Mouse (Mus musculus) CH12.LX (cell line): ENCODE results near the gene Klhl12. TPM values are rescaled to one million over a fixed set of nuclear protein-coding genes. Genes with fewer than 3 reads are reported as not detected.

Source experiments
- DNase-seq: peaks from one replicate; pipeline ENCODE4 v3.0.0-alpha.2; 2013; ENCODE audit errors: extremely low read depth
- H3K27ac ChIP-seq: 2 replicates; pipeline ENCODE4 v1.5.1; 2012; ENCODE audit warnings: low read depth, mild to moderate bottlenecking, control low read depth, moderate library complexity; ENCODE audit not compliant: insufficient read depth
- H3K27me3 ChIP-seq: replicated peaks from 2 replicates; pipeline ENCODE3; 2012; ENCODE audit warnings: inconsistent platforms
- H3K36me3 ChIP-seq, 2 experiments: replicated peaks in 1 of 2; 2 replicates each; pipeline versions ENCODE3 to v1.6.1; 2012; ENCODE audit warnings: inconsistent platforms in 1 of 2, low read length in 1 of 2, mild to moderate bottlenecking in 1 of 2, mixed read lengths in 1 of 2, moderate library complexity in 1 of 2; ENCODE audit not compliant: control insufficient read depth in 1 of 2, insufficient read depth in 1 of 2
- H3K4me1 ChIP-seq, 2 experiments: 2 replicates each; pipeline ENCODE4 v1.6.1; 2012; ENCODE audit warnings: inconsistent platforms in 1 of 2, moderate library complexity in 1 of 2; ENCODE audit not compliant: insufficient read depth in 2 of 2, control insufficient read depth in 1 of 2
- H3K4me2 ChIP-seq: 2 replicates; pipeline ENCODE4 v1.6.1; 2012; ENCODE audit warnings: low read depth, mild to moderate bottlenecking, control low read depth; ENCODE audit not compliant: poor library complexity, insufficient read depth, severe bottlenecking
- H3K4me3 ChIP-seq, 3 experiments: fragments of 150-350 bp in 1 of 3; sonication (generic) in 1 of 3; replicated peaks in 1 of 3; 2 replicates each; pipeline versions ENCODE3 to v1.5.1; 2011 to 2012; ENCODE audit warnings: low read depth in 2 of 3, low read length in 2 of 3, mild to moderate bottlenecking in 2 of 3, moderate library complexity in 2 of 3, control low read depth in 1 of 3, improper control_type of control experiment in 1 of 3, inconsistent platforms in 1 of 3, mixed read lengths in 1 of 3; ENCODE audit not compliant: poor library complexity in 1 of 3
- H3K79me2 ChIP-seq: replicated peaks from 2 replicates; pipeline ENCODE4 v1.6.1; 2012; ENCODE audit warnings: mild to moderate bottlenecking, moderate library complexity; ENCODE audit not compliant: control insufficient read depth, poor library complexity, insufficient read depth, severe bottlenecking; ENCODE audit errors: extremely low read depth
- H3K9ac ChIP-seq: 2 replicates; pipeline ENCODE4 v1.6.1; 2012; ENCODE audit warnings: low read depth, mild to moderate bottlenecking, control low read depth, moderate library complexity; ENCODE audit not compliant: insufficient read depth
- H3K9me3 ChIP-seq: replicated peaks from 2 replicates; pipeline ENCODE3; 2012; ENCODE audit warnings: low read length, inconsistent platforms, mixed read lengths
- BHLHE40 ChIP-seq: IDR thresholded peaks from 2 replicates; pipeline ENCODE4 v1.6.1; 2011; ENCODE audit warnings: mild to moderate bottlenecking, low read depth, low read length, improper control_type of control experiment
- CTCF ChIP-seq, 2 experiments: IDR thresholded peaks in 1 of 2; conservative IDR thresholded peaks in 1 of 2; 2 replicates each; pipeline ENCODE4 v1.5.1; 2011 to 2012; ENCODE audit warnings: low read depth in 2 of 2, low read length in 2 of 2, improper control_type of control experiment in 1 of 2, inconsistent platforms in 1 of 2, mild to moderate bottlenecking in 1 of 2, moderate library complexity in 1 of 2
- ELF1 ChIP-seq: IDR thresholded peaks from 2 replicates; pipeline ENCODE4 v1.6.1; 2014; ENCODE audit warnings: low read depth, mild to moderate bottlenecking, inconsistent platforms, low read length, improper control_type of control experiment
- ETS1 ChIP-seq: conservative IDR thresholded peaks from 2 replicates; pipeline ENCODE4 v1.6.1; 2012; ENCODE audit warnings: low read depth, mild to moderate bottlenecking, inconsistent platforms, low read length, improper control_type of control experiment, moderate library complexity
- HCFC1 ChIP-seq: IDR thresholded peaks from 2 replicates; pipeline ENCODE4 v1.6.1; 2012; ENCODE audit warnings: low read depth, mild to moderate bottlenecking, inconsistent platforms, low read length, improper control_type of control experiment
- IRF4 ChIP-seq: IDR thresholded peaks from 2 replicates; pipeline ENCODE4 v1.6.1; 2014; ENCODE audit warnings: low read depth, mild to moderate bottlenecking, inconsistent platforms, low read length, improper control_type of control experiment
- JUND ChIP-seq: conservative IDR thresholded peaks from 2 replicates; pipeline ENCODE4 v1.6.1; 2011; ENCODE audit warnings: low read depth, low read length, improper control_type of control experiment
- KAT2A ChIP-seq: IDR thresholded peaks from 2 replicates; pipeline ENCODE4 v1.6.1; 2012; ENCODE audit warnings: low read length, improper control_type of control experiment, inconsistent platforms; ENCODE audit not compliant: insufficient replicate concordance
- MAX ChIP-seq: IDR thresholded peaks from 2 replicates; pipeline ENCODE4 v1.6.1; 2011; ENCODE audit warnings: low read length, improper control_type of control experiment
- MAZ ChIP-seq: IDR thresholded peaks from 2 replicates; pipeline ENCODE4 v1.6.1; 2012; ENCODE audit warnings: low read depth, mild to moderate bottlenecking, inconsistent platforms, low read length, improper control_type of control experiment, moderate library complexity
- MEF2A ChIP-seq: IDR thresholded peaks from 2 replicates; pipeline ENCODE4 v1.6.1; 2014; ENCODE audit warnings: low read depth, mild to moderate bottlenecking, inconsistent platforms, low read length, improper control_type of control experiment, borderline replicate concordance
- NELFE ChIP-seq: IDR thresholded peaks from 2 replicates; pipeline ENCODE4 v1.6.1; 2011; ENCODE audit warnings: low read depth, low read length, improper control_type of control experiment
- NRF1 ChIP-seq: IDR thresholded peaks from 2 replicates; pipeline ENCODE4 v1.6.1; 2014; ENCODE audit warnings: low read depth, mild to moderate bottlenecking, inconsistent platforms, low read length, improper control_type of control experiment, moderate library complexity
- PAX5 ChIP-seq: IDR thresholded peaks from 2 replicates; pipeline ENCODE4 v1.6.1; 2012; ENCODE audit warnings: low read length, inconsistent platforms, mixed read lengths
- POLR2A ChIP-seq: IDR thresholded peaks from 2 replicates; pipeline ENCODE4 v1.6.1; 2011; ENCODE audit warnings: low read depth, mild to moderate bottlenecking, improper control_type of control experiment, low read length
- RAD21 ChIP-seq: IDR thresholded peaks from 2 replicates; pipeline ENCODE4 v1.6.1; 2011; ENCODE audit warnings: low read depth, mild to moderate bottlenecking, low read length, improper control_type of control experiment, moderate library complexity
- TBP ChIP-seq: conservative IDR thresholded peaks from 2 replicates; pipeline ENCODE4 v1.6.1; 2011; ENCODE audit warnings: low read depth, low read length, improper control_type of control experiment
- TCF12 ChIP-seq: IDR thresholded peaks from 2 replicates; pipeline ENCODE4 v1.6.1; 2014; ENCODE audit warnings: low read depth, mild to moderate bottlenecking, inconsistent platforms, low read length, improper control_type of control experiment
- USF1 ChIP-seq: IDR thresholded peaks from 2 replicates; pipeline ENCODE4 v1.6.1; 2014; ENCODE audit warnings: low read depth, mild to moderate bottlenecking, inconsistent platforms, low read length, improper control_type of control experiment
- USF2 ChIP-seq: conservative IDR thresholded peaks from 2 replicates; pipeline ENCODE4 v1.6.1; 2011; ENCODE audit warnings: low read depth, low read length, improper control_type of control experiment
- ZKSCAN1 ChIP-seq: IDR thresholded peaks from 2 replicates; pipeline ENCODE4 v1.6.1; 2012; ENCODE audit warnings: low read depth, inconsistent platforms, low read length, improper control_type of control experiment, borderline replicate concordance
- dilution Hi-C: fragments of 300-500 bp; cut with MboI; formaldehyde crosslinking; loops from 2 replicates; pipeline ENCODE4 v1.14.3; 2020; ENCODE audit warnings: low sequenced_read_pairs; ENCODE audit not compliant: extremely low pct_unique_long_range_greater_than_20kb, extremely low pct_ligation_motif_present
- in situ Hi-C: fragments of 300-500 bp; cut with MboI; formaldehyde crosslinking; loops from 3 replicates; pipeline ENCODE4 v1.14.3; 2019; ENCODE audit warnings: low sequenced_read_pairs, low pct_ligation_motif_present, low pct_unique_long_range_greater_than_20kb, mixed read lengths
- polyA plus RNA-seq: library from polyadenylated mRNA; unstranded; fragments of >175 nt; gene quantifications from 2 replicates; pipeline ENCODE4 v1.2.1, GENCODE M21; 2012; ENCODE audit warnings: low read depth; ENCODE audit not compliant: insufficient read length
- total RNA-seq, 2 experiments: library from RNA; depleted of rRNA; stranded (reverse); fragments of 300-350 nt in 1 of 2; fragments of >200 nt in 1 of 2; gene quantifications; 2 replicates each; pipeline ENCODE4 v1.2.3; 2012 to 2014

Gene Klhl12
- total and polyA plus RNA-seq, 3 experiments, result 17.6 to 20.8 (median 19.1) TPM

DNA sequence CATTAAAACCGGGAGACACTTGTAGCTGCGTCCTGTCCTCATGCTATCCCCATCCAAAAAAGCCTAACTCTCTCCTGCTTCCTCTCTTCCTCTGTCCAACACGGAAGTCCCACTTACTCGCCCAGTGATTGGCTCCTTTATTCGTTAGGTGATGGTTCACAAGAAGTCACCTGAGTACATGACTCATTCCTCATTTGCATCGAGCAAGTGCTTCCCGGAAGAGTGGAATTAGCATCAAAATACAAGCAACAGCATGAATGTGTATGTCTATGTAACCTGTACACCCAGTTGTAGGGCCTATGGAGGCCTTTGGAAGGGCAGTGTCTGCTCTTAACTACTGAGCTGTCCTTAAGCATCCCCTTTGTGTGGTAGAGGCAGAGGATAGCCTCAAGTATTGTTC is 36.9 kb downstream of the Klhl12 start:
- H3K9ac ChIP-seq, result no peak overlapping the region
- H3K4me1 ChIP-seq, result peaks cover 4 to 21% of the 10 kb centered on the region in 2 experiments
- H3K9me3 ChIP-seq, result no peaks in the 10 kb centered on the region
- peaks cover 8% of the 10 kb centered on the region for H3K79me2 ChIP-seq
- no peak overlapping the region for H3K4me3 ChIP-seq
- in situ Hi-C loops (no loop called here), dilution Hi-C loops (no loop called here)
- H3K27ac ChIP-seq, result no peak overlapping the region
- H3K4me2 ChIP-seq, result no peak overlapping the region
- TF ChIP-seq TBP, result no peak
- TF ChIP-seq NRF1, result no peak
- no peak for TF ChIP-seq JUND
- no peak for TF ChIP-seq USF1
- no peak for TF ChIP-seq MAX
- 0 out of 2 replicates have a peak, but pooled peaks have one; percentile 6 for TF ChIP-seq BHLHE40
- no peaks in the 10 kb centered on the region for H3K27me3 ChIP-seq
- DNase-seq, result no peak
- peaks cover 25 to 50% of the 10 kb centered on the region in 2 experiments for H3K36me3 ChIP-seq

GRCm38 (mm10) chr1:134493496-134493895 is 38.2 kb downstream of the Klhl12 start:
- H3K4me2 ChIP-seq, result no peak overlapping the region
- dilution Hi-C loops (no loop called here), in situ Hi-C loops (no loop called here)
- H3K4me1 ChIP-seq, result peaks cover 4 to 21% of the 10 kb centered on the region in 2 experiments
- no peak overlapping the region for H3K9ac ChIP-seq
- no peaks in the 10 kb centered on the region for H3K9me3 ChIP-seq
- no peak overlapping the region for H3K27ac ChIP-seq
- TF ChIP-seq CTCF (conservative IDR thresholded peaks at IDR 0.05 in 1 of 2, IDR thresholded peaks at IDR 0.05 in 1 of 2; ENCODE audit: low read depth in 2 of 2, low read length in 2 of 2) (peak in 1 of 2 experiments; percentile 11; a peak in 1 of 4 replicates), NRF1 (no peak)
- DNase-seq, result no peak
- H3K36me3 ChIP-seq, result peaks cover 16 to 49% of the 10 kb centered on the region in 2 experiments
- no peaks in the 10 kb centered on the region for H3K27me3 ChIP-seq
- peaks cover 13% of the 10 kb centered on the region for H3K79me2 ChIP-seq
- H3K4me3 ChIP-seq, result no peak overlapping the region

GRCm38 (mm10) chr1:134493956-134494355 is 38.6 kb downstream of the Klhl12 start:
- peaks cover 4 to 21% of the 10 kb centered on the region in 2 experiments for H3K4me1 ChIP-seq
- TF ChIP-seq IRF4 (no peak), HCFC1 (no peak), MEF2A (no peak), BHLHE40 (no peak), ELF1 (no peak), NELFE (no peak), NRF1 (no peak), PAX5 (no peak), USF1 (no peak), ETS1 (no peak), TCF12 (no peak), ZKSCAN1 (no peak), KAT2A (no peak), RAD21 (no peak), USF2 (no peak), MAZ (no peak), POLR2A (no peak)
- TF ChIP-seq, all 38 proteins: peak for 0
- peaks cover 13% of the 10 kb centered on the region for H3K79me2 ChIP-seq
- H3K4me2 ChIP-seq, result peak overlapping the region; percentile 58
- no peaks in the 10 kb centered on the region for H3K27me3 ChIP-seq
- H3K36me3 ChIP-seq, result peaks cover 11 to 49% of the 10 kb centered on the region in 2 experiments
- in situ Hi-C loops, result no loop called here
- no peak for DNase-seq
- H3K9me3 ChIP-seq, result no peaks in the 10 kb centered on the region
- H3K4me3 ChIP-seq, result peak overlapping the region; percentile 53 to 81 (median 61)
- dilution Hi-C loops, result no loop called here
- peak overlapping the region; percentile 84 for H3K9ac ChIP-seq
- peak overlapping the region; percentile 70 for H3K27ac ChIP-seq
